Mouse (Mus musculus): ENCODE data around the gene Mybpc3.

The Mybpc3 gene

GRCm38 (mm10) chr2:91160591-91160990 lies 42.6 kb downstream of the Mybpc3 start:
- no peak for DNase-seq (ENCODE audit: extremely low read depth, insufficient read length, low spot score)

DNA sequence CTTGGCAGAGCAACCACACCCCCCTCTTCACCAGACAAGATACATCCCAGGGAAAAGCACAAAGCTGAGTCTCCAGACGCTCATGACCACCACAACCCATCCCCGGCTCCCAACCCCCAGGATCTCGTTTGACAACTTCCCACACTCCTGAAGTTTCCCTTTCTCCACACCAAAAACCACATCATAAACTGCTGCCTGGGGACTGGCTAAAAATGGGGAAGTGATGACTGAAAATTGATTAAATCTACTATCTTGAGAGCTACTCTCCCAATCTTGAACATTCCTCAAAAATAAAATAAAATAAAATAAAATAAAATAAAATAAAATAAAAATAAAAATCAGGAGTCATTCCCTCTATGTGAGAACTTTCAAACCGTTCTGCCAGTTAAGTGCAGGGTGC lies 45.0 kb downstream of the Mybpc3 start:
- no peak for DNase-seq (ENCODE audit: extremely low read depth, insufficient read length, low spot score)

DNA sequence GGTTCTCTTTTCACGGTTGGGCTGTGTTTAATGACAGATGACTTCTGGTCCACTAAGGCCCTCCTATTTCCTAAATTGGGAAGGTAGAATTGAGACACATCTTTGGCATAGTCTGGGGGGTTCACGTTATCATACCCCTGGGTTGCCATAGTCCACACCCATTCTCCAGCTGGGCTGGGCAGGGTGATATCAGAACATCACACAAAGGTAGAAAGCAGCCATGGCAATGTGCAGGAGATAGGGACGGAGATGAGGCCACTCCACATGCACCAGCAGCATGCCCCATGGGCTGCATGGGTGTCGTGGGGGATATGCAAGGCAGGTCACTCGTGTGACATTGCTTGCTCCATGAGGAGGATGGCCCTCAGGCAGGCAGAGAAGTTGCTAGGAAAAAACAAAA lies 45.6 kb downstream of the Mybpc3 start:
- DNase-seq (ENCODE audit: extremely low read depth, insufficient read length, low spot score), result no peak

- no peak for DNase-seq (ENCODE audit: extremely low read depth, insufficient read length, low spot score)
Measured at GRCm38 (mm10) chr2:91164991-91165390, 47.0 kb downstream of the Mybpc3 start.

- no peak for DNase-seq (ENCODE audit: extremely low read depth, insufficient read length, low spot score)
Measured at GRCm38 (mm10) chr2:91167629-91168028, 49.7 kb downstream of the Mybpc3 start.

DNA sequence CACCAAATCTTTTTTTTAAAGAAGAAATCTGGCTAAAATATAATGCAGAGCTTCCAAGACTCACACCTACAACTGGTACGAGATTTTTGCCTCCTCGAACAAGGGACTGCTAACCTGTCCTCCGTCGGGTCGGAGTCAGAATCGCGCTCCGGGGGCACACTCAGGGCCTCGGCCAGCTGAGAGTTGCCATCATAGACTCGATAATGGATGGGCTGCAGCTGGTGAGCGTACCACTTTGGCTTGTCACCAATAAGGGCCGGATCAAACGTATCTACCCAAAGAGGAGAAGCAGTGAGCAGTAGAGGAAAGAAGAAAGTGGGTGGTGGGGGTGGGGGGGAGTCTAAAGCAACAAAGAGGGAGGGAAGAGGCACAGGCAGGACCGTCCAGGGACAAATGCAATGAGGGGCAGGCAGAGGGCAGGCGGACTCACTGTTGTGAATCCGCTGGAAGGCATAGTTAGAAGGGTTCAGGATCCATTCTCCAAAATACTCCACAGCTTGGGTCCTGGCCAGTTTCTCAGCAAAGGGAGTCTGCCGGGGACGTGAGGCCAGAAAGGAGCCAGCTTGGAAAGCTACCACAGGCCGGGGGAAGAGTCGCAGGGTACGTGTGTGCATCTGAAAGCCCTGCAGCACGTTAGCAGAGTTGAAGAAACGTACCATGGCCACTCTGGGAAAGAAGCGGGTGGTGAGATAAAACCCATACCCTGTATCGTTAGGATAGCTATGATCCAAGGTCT lies 51.8 kb downstream of the Mybpc3 start:
- no peak for DNase-seq (ENCODE audit: extremely low read depth, insufficient read length, low spot score)

GRCm38 (mm10) chr2:91175490-91175889 lies 57.5 kb downstream of the Mybpc3 start:
- no peak for DNase-seq (ENCODE audit: extremely low read depth, insufficient read length, low spot score)

DNA sequence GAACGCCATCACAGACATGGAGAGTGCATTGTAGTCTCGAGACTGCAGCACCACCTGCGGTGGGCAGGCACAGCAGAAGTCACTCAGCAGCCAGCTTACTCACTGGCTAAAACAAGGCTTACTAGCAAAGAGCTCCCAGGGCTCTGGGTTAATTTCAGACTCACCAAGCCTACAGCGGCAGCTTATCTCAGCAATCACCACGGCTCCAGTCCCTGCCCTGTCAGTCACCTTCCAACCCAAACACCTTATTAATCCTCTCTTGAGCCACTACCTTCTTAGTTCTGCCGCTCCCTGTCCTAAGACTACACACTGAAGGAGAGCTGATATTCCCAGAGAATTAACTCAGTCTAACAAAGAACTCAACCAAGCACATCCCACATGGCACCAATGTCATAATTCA lies 58.3 kb downstream of the Mybpc3 start:
- no peak for DNase-seq (ENCODE audit: extremely low read depth, insufficient read length, low spot score)

- no peak for DNase-seq (ENCODE audit: extremely low read depth, insufficient read length, low spot score)
Measured at GRCm38 (mm10) chr2:91179825-91180224, 61.9 kb downstream of the Mybpc3 start.

- DNase-seq (ENCODE audit: extremely low read depth, insufficient read length, low spot score), result no peak
Measured at GRCm38 (mm10) chr2:91180706-91181105, 62.8 kb downstream of the Mybpc3 start.

DNA sequence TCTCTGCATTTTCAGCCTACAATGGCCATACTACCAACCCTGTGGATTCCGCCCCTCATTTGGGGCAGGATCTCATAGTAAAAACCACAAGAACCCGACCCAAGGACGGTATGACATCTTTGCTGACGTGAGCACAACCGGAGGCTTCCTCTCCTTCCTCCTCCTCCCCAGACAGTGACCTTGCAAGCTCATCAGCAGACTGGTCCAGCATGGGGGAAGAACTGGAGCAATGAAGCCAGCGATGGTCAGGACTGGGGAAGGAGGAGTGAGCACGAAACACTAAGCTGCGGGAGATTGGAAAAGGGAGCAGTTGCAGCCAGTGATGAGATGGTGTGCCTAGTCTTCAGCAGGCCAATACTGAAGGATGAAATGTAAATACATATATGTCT lies 64.1 kb downstream of the Mybpc3 start:
- no peak for DNase-seq (ENCODE audit: extremely low read depth, insufficient read length, low spot score)

DNA sequence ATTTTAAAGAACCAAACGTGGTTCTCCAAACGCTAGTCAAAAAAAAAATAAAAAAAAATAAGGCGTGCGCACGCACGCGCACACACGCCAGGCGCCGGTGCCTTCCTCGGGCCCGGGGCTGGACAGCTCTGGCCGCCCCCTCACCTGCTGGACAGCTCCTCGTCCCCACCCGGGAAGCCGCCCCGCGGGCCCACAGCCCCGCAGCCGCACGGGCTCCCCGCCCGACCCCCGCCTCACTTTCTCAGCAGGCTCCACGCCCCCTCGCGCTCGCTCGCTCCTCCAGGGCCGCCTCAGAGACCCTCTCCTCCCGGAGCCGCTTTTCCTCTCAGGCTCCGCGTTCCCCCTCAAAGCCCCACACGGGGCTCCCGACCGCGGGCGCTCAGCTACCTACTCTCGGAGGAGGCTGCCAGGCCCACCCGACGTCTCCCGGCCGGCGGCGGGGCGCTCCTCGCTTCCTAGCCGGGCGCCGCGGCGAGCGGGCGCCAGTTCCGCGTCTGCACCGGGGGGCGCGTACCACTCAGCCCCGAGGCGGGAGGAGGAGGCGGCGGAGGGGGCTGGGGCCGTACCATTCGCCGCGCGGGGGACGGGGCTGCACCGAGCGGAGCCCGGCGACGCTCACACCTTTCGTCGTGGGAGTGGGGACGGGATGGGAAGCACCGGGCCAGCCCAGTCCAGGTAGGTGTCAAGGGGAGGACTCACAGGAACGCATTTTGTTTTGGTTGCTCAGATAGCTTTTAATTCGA lies 64.6 kb downstream of the Mybpc3 start:
- DNase-seq (ENCODE audit: extremely low read depth, insufficient read length, low spot score), result no peak

GRCm38 (mm10) chr2:91183148-91183513 lies 65.2 kb downstream of the Mybpc3 start:
- DNase-seq (ENCODE audit: extremely low read depth, insufficient read length, low spot score), result peak; percentile 83

DNA sequence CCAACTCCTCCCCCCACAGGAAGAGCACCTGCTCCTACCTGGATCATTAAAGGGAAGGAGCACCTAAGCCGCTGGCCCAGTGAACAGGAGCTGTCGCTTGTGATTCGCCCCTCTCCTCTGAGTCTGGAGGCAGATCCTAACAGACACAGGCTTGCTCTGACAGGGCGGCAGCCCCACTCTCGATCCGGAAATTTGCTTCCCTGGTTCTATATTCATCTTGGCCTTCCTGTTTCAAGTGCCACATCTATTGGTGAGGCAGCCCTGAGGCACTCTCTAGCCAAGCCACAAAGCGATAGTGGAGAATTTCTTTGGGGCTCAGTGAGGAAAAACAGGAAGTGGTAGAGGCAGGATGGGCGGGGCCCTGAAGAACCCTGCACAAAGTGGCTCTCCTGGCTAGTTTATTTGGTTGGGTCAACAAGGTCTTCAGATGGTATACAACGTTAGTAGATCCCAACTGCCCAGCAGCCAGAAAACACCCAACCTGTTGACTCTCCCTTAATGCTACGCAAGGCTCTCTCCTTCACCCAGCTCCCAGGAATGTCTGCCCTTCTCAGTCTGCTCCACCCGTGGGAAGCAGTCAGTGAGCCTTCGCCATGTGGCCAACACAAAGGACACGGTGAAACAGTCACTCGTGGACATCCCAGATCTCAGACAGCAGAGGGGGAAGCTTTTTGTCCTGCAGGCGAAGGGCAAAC lies 65.9 kb downstream of the Mybpc3 start, which contains the start of gene Madd:
Madd (minus strand) TSS at position 127 of the 695 bp plus-strand sequence.
- DNase-seq (ENCODE audit: extremely low read depth, insufficient read length, low spot score), result peak; percentile 56
